Mouse (Mus musculus): ENCODE measurements around the gene Slc1a4. TPM values are rescaled to one million over a fixed set of nuclear protein-coding genes. Genes with fewer than 3 reads are reported as not detected.

The Slc1a4 gene
- total RNA-seq, 2 experiments from 2014 or later, result 3.0 to 4.7 TPM

Other genes with a start within 250 kb of the Slc1a4 start
- gene Actr2, start 219.8 kb downstream of the Slc1a4 start, total RNA-seq (2021), result 10 to 100 TPM; 51.8 to 60.2 TPM
- gene Rab1a, start 131.3 kb downstream of the Slc1a4 start, total RNA-seq (2021), result 100 to 1,000 TPM; 117 to 122 TPM
- gene Cep68, start 83.3 kb downstream of the Slc1a4 start, total RNA-seq (2021), result 10 to 100 TPM; 24.7 to 31.2 TPM
- gene Sertad2, start 210.5 kb upstream of the Slc1a4 start, total RNA-seq (2021), result 10 to 100 TPM; 14.6 to 17.2 TPM